Mouse (Mus musculus) adrenal gland (tissue): ENCODE data around the gene Gm21425.
"Not testable (repeated sequence)": the region's sequence is repeated elsewhere in the genome, so short reads cannot be mapped to it uniquely, and the experiment has no call there.

ENCODE experiments used
- intact Hi-C: fragments of 180-260 bp; cut with DNase I; formaldehyde crosslinking; loops from one replicate; pipeline ENCODE4 v1.15.1; 2025
- long read RNA-seq, 2 experiments: library from polyadenylated mRNA; unstranded; transcript quantifications; one replicate each; pipeline ENCODE4 v2.0.0; 2020; ENCODE audit warnings: borderline replicate concordance in 1 of 2; ENCODE audit not compliant: insufficient replicate concordance in 1 of 2

Gene Gm21425
- long read RNA-seq, experiment 1 = 0 reads
- long read RNA-seq, experiment 2 = 0 reads

- intact Hi-C loops = not testable (repeated sequence)
Observed at GRCm38 (mm10) chrY:13161668-13162067, at the start of gene Gm21425. Gene Gm21425, plus strand, starts transcription at chrY:13161968.

- intact Hi-C loops = not testable (repeated sequence)
Observed at GRCm38 (mm10) chrY:13133392-13133791, 28.4 kb upstream of the Gm21425 start, which contains the start of gene Gm21891. Gene Gm21891, minus strand, starts transcription at chrY:13133492.
